10 mouse cellular contexts compared by ENCODE assay signal in genomic region chr1:169422408-169422807, GRCm38 (mm10).
A peak's percentile ranks its signal among the peaks of the same experiment; 100 is the strongest.
DNase-seq lines count a peak whose midpoint lies in the region; ATAC-seq lines count a peak whose summit lies in the region.
"Had no signal": no experiment of that assay in that cellular context is flagged by ENCODE, and none has a peak within 500 bp of the region (broad histone marks: within the 10 kb centered on the region; RNA-seq: fewer than 3 reads in every experiment).

No protein-coding gene starts in this region.

- ATAC-seq in megakaryocyte-erythroid progenitor cell, adult 5-6 weeks (replicated peaks; ENCODE audit: low FRiP score, low TSS enrichment, poor library complexity, severe bottlenecking), result no peak

- peak; percentile 54 for DNase-seq in brain, embryonic 18.5 days (ENCODE audit: low read depth, low spot score)
- peak; percentile 3 for DNase-seq in cerebellum, adult 8-10 months
- DNase-seq in frontal cortex, postnatal 36 days (ENCODE audit: low spot score in 2 of 2), result peak; percentile 75 to 89
- peak; percentile 70 to 85 for DNase-seq in left cerebral cortex, postnatal 14 days (ENCODE audit: low spot score in 2 of 2)
- no peak for DNase-seq in adrenal gland, postnatal 36 days
- DNase-seq in testis, postnatal 14 days (ENCODE audit: low spot score), result no peak
- DNase-seq: heart, postnatal 36 days; kidney, adult 2 months; thymus, adult 18-20 months had no signal

- intact Hi-C loops in left cerebral cortex, postnatal 14 days (cut with DNase I), result no loop called here

Comparison
In these comparisons a context has a peak if more than half of its experiments do, and no peak if none do; other contexts are left out.
1. DNase-seq: peak in brain, embryonic 18.5 days (single experiment), cerebellum, adult 8-10 months (single experiment), frontal cortex, postnatal 36 days (2 of 2) and left cerebral cortex, postnatal 14 days (2 of 2); none in adrenal gland, postnatal 36 days (0 of 2) and testis, postnatal 14 days (single experiment).